Mouse (Mus musculus) lung, adult 18-20 months (tissue): Measurements from ENCODE around the gene Fam185a.

ENCODE experiments used
- DNase-seq, 2 experiments: peaks; one replicate each; pipeline ENCODE4 v3.0.0; 2022; ENCODE audit warnings: mixed read lengths in 2 of 2

The Fam185a gene

DNA sequence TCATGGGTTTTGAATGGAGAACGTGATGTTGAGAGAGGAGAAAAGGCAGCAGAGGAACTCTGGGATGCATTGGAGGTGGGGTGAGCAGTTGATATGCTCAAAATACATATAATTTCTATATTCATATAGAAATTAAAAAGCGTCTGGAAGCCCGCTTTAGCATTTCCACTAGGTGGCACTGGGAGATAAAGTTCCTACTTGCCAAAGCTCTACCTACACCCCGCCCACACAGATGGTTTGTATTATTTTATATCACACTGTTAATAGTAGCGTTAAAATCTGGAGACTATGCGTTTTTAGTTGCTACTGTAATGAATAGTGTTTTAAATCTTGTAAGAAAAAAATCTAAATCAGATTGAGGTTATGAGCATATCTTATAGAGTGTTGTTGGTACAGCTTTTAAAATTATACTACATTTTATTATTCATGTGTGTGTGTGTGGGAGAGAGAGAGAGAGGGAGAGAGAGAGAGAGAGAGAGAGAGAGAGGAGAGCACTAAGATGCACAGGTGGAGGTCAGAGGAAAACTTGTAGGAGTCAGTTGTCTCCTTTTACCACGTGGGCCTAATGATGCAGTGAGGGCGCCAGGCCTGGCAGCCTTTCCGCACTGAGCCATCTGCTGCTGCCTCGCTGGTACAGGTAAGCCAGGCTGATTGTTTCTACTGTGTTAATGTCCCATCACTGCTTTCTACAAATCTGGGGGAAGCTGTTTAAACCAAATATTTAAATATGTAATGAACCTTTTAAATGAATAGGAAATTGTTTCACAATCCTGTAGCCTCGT is 9.6 kb downstream of the Fam185a start:
- DNase-seq = no peak

DNA sequence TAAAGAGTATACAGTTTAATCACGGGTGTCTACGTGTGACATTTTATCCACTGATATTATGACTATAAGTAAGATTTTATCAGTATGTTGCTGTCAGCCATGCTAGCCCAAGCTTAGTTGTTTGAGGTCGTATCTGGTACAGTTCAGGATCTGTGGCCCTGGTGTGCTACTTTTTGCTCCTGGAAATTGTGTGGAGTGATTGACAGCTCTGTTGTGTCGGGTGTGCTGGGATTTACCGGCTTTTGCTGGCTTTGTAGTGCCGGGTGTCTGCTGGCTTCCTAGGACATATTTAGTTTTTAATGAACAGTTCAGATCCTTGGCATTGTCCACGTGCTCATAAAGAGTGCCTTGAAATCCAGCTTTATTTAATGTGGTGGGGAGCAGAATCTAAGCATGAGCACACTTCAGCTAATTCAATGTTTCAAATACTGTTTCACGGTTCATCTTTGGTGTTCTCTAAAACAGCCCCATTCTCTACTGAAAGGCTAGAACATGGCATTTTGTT is 11.8 kb downstream of the Fam185a start:
- DNase-seq = no peak

DNA sequence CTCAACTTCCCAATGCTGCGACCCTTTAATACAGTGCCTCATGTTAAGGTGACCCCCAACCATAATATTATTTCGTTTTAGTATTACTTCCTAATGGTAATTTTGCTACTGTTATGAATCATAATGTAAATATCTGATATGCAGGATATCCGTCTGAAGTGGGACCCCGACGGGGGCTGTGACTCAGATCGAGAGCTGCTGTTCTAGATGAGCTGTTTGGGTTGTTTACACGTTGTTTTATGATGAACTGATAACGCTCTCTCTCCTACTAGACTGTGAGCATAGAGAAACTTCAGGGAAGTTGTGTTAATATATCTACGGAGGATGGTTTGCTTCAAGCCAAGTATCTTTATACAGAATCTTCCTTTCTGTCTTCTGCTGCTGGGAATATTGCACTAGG is 13.7 kb downstream of the Fam185a start:
- DNase-seq = no peak

DNA sequence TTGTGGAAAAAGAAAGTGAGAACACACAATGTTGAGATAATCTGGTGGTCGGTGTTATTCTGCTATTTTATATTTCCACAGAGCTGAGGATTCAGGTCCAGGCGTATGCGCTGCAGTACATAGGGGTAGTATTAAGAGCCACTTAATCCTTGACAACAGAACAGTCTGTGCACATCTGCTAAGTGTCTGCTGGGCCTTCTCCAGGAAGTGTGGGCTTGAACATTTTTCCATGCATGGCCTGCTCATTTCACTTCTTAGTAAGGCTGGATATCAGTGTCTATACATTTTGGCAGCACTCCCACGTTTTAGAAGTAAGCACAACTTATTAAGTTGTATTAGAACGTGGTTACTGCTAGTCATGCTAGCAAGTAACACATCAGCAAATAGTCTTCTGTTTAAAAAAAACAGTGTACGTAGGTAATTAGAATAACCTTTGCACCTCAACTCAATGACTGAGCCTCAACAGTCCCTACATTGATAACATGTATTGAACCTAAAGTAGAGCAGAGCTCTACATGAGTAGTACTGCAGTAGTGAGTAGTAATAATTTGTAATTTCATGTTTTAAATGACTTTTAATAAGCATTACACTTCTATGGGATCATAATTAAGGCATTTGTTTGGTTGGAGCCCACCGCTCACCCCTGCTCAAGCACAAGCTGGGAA is 14.8 kb downstream of the Fam185a start:
- DNase-seq = no peak

DNA sequence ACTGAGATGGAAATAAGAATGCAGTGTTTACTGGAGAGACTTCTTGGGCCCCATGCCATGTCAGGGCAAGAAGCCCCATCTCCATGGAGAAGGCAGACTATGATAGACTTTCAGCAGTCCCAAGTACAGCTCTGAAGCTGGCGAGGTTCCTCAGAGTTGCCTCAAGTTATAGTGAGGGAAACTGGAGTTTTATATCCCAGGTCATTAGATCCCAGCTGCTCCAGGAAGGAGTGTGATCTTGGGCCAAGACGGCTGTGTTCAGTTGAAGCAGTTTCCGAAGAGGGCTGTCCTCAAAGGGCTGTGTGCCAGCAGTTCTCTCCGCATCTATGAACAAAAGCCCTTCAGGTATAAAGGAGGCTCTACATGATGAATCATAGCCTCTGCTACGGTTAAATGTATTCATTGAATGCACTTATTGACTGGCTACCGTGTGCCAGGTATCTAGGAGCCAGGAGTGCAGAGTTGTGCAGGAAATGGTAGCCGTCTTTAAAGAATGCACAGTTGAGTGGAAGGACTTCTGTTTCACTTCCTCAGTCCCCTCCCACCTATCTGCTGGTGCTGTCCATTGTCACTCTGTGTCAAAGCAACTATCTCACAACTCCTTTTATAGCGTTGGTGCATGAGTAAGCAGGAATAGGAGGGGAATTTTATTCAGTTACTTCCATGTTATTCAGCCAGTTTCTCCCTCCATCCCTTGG is 16.2 kb downstream of the Fam185a start:
- peak; percentile 19 to 21 for DNase-seq

DNA sequence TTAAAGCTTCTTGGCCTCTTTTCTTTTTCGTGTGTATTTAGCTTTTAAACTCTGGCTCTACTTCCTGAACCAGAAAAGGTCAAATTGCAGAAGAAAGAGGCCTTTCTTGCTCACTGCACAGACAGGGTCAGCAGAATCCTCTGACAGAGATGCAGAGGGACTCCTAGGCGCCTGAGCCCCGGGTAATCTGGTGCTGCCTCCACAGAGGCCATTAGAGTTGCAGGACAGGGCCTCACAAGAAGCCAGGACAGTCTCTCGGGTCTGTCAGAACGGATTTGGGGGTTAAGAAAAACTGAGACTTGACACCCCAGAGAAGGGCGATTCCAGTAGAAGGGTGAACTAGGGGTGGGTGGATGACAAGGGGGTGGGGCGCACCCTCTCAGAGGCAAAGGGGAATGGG is 42.6 kb downstream of the Fam185a start:
- no peak for DNase-seq

DNA sequence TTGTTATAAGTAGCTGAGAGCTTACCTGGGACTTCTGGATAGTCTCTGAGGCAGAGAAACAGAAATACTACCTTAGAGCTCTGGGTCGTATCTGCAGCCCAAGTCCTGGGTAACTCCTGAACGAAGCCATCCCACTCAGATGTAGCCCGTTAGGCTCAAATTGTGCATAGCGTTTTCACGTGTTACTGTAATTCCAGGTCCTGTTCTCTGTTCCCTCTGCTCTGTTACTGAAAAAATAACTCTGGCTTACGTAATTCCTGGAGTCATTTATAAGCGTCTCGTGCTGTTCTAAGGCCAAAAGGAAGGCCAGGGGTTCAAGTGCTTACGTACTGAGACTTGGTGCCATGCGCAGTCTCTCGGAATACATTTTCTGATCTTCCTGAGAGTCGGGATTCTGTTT is 43.3 kb downstream of the Fam185a start:
- no peak for DNase-seq

DNA sequence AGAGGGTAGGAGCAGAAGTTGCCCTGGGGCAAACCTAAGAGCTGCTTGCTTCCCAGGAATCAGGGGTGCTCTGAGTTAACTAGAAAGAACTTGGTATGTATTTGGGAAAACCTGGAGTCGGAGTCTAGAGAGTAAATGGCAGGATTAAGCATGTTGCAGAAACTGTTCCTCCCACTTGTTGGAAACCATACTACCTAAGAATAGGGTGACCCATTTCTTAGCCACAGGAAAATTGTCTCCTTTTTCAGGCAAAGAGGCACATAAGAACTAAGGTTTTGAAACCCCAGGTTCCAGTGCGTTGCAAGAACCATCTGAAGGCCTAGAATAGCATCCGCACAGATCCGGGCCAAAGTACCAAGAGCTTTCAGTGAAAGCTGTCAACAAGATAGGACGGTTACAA is 53.7 kb downstream of the Fam185a start:
- DNase-seq = no peak

DNA sequence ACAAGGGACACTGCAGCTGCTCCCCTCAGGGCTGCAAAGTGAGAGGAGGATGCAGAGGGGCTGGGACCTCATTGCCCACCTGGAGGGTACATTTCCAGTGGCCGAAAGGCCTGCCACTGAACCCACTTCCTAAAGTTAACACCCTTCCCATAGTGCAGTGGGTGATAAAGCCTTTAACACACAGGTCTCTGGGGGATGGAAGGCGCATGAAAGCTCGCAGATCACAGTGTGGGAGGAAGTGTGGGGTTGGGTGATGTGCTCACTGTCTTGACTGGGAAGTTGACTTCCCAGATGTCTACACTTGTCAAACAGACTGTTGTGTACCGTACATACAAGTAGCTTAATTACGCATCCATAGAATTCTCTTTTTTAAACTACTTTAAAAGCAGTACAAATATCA is 55.0 kb downstream of the Fam185a start:
- no peak for DNase-seq

DNA sequence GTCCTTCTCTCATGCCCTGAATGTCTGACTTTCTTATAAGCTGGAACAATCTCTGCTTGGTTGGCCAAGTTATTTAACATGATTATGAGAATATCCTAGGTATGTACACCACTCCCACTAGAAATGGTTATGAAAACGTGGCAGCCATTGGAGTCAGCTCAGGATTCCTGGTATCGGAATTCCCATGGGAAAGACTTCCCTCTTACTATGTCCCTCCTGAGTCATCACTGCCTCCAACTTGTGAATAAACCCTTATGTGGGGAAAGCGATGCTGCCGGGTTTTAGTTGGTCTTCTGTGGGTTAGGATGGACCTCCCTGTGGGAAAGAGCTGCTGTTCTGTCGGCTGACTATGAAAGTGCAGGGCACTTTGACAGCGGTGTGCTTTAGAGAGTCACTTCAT is 56.8 kb downstream of the Fam185a start:
- no peak for DNase-seq

DNA sequence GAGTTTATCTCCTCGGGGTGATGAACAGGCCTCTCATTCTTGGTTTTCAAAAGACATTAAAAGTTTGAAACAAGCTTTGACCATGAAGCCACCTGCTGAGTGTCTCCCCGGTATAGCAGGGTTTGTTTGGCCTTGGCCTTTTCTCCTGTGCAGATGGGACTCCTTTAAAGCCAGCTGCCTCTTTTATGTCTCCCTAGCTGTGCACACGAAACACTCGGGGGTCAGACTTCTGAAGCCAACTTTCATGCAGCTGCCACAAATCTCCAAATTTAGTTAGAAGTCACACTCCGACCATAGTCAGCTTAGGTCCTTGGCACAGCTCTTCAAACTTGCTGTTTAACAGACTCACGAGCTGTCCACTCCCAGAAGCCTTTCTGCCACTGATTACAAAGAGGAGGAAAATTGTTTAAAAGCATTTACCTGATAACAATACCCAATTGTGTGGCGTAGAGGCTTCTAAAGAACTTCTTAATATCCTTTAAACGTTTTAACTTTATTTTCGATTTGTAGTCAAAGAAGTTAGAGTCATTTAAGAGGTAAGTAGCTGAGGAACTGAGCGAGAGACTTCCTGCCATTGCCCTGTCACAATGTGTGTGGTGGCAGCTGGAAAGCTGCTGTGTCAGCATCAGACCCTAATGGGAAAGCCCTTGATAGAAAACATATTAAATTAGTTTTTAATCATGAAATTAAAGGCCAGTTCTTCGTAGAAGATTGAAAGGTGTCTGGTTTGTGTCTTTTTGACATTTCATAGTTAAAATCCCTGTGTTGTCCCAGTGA is 57.9 kb downstream of the Fam185a start:
- no peak for DNase-seq

DNA sequence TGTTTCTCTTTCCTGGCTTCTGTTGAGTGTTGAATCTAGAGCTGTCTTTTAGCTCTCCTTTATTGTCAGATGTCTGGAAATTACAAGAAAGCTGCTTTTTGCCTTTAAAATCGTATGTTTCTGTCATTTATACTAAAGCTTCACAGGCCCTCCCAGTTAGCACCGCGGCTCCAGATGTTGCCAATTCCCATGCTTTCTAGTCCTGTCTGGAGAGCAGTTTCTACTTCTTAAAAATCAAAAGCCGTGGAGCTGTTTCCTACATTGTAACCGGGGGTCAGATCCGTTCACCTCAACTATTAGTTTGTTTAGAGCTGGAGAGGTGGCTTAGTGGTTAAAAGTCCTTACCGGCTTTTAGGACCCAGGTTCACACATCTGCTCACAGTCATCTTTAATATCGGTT is 58.5 kb downstream of the Fam185a start:
- DNase-seq = no peak

DNA sequence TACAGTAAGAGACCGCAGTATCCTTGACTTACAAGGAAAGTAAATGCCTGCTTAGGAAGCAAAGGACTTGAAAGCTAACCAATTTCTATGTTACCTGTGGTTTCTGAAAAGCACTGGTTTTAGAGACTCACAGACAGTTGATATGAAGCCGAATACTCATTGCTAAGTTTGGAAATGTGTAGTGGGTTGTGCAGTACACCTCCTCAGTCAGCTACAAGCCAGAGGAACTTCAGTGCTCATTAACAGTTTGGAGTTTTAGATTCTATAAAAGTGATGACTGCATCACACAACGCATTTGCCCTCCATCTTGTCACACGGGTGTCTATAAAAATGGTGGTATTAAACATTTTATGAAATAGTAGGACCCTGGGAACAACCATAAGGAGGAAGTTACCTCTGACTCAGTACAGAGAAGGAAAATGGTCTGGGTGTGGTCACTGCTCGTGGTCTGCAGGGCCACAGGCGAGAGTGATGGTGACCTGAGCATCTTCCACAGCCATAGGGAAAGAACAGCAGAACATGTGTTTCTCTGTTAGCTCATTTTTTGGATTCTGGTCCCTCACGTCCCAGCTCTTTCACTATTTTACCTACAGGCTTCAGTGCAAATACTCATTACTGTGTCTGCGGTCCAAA is 60.6 kb downstream of the Fam185a start:
- DNase-seq = no peak

DNA sequence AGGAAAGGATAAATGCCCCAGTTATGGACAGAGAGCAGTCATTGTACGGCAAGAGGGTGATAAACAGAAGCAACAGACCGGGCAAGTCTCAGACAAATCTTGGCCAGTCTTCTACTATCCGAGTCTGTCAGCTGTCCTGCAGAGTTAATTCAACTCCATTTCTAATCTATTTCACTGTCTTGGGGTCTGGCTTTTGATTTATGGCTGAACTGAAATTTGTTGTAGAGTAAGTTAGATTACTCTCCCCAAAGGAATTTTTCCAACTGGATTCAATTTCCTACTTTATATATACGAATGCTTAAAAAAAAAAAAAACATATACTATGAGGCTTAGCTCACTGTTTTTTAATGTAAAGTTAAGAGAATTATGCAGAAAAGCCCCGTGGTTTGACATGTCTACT is 62.0 kb downstream of the Fam185a start:
- DNase-seq = no peak

DNA sequence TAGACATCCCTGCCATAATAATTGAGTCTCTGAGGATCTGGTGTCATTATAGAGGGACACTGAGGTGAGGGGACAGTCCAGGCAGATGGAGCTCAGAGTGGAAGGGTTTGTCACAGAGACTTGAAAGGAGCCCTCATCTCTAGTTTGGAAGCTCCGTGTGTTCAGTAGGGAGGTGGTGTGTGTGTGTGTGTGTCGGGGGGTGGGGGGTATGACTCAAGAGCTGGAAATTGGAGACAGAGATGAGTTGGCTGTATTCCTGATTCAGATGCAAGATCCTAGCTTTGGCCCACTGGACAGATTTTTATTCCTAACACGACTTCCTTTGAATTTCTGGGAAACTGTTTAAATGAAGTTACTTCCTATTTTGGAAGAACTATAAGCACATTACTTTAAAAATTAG is 62.5 kb downstream of the Fam185a start:
- DNase-seq = no peak

DNA sequence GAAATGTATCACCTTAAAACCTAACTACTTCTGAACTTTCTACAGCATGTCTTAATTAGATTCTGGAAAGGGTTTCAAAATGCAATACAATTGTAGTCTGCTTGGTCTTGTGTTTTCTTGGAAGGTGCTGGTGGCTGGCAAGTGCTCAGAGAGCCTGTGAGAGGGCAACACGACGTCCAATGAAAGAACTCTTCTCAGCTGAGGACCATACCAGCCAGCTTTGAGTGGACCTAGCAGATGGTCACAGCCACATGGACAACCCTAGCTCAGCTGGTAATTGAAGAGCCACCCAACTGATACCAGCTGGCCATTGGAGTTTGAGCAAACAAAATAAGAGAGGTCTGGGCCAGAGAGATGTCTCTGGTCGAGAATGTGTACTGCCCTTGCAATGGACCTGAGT is 63.0 kb downstream of the Fam185a start:
- DNase-seq = no peak

DNA sequence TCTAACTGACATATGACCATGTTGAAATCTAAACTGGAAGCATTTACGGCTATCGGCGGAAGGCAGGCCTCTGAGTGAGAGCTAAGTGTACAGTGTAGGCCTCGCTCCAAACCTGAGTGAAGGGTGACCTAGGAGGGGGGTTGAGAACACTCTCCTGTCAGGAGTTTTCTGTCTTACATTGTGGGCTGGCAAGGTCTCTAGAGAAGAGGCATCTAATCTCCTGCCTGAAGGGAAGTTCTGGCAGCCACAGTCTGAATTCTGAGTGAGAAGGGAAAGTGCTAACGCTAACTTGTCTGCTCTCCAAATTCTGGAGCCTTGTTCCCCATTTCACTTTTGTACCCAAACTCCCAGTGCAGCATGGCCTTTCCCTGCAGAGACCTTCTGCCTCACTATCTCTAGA is 63.7 kb downstream of the Fam185a start:
- no peak for DNase-seq

DNA sequence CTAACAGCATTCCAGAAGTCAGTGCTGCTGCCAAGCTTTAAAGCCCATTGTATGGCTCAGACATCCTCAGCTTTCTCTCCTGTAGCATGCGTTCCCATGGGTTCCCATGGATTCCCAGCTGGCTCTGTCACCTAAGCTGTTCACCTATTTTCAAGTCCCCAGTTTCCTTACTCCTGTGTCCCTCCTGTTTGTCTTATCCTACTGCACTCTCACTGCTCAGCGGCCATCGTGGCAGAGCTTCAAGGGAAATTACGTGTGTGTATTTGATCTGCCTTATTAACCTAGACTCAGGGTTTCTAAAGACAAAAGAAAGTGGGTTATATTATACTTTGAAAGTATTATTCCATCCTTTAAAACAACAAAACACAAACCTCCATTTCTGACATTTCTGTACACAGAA is 64.4 kb downstream of the Fam185a start:
- DNase-seq = no peak

DNA sequence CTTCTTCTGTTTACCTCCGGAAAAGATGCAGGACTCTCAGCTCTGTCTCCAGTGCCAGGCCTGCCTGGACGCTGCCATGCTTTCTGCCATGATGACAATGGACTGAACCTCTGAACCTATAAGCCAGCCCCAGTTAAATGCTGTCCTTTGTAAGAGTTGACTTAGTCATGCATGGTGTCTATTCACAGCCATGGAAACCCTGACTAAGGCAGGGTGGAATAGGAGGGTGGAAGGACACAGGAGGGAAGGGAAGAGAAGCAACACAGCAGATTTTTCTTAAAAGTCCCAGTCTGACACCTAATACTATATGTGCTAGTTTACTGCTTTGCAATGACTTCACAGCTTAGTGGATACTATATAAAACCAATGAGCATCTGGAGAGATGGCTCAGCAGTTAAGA is 66.7 kb downstream of the Fam185a start:
- no peak for DNase-seq

DNA sequence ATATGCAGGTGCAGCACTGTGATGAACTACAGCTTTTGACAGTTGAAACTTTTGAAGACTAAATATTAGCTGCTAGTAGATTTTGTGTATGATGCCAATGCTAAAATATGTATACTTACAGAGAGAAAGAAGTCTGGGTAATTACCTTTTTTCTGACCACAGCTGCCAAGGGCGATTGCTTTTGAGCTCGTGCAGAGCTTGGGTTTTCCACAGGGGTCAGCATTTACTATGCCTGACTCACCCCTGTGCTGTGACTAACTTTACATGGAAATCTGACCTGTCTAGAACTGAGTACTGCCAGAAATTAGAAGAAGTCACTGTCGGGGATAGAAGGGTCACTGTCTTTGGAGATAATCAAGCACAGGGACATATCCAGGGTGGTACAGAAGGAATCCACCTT is 67.5 kb downstream of the Fam185a start:
- no peak for DNase-seq

DNA sequence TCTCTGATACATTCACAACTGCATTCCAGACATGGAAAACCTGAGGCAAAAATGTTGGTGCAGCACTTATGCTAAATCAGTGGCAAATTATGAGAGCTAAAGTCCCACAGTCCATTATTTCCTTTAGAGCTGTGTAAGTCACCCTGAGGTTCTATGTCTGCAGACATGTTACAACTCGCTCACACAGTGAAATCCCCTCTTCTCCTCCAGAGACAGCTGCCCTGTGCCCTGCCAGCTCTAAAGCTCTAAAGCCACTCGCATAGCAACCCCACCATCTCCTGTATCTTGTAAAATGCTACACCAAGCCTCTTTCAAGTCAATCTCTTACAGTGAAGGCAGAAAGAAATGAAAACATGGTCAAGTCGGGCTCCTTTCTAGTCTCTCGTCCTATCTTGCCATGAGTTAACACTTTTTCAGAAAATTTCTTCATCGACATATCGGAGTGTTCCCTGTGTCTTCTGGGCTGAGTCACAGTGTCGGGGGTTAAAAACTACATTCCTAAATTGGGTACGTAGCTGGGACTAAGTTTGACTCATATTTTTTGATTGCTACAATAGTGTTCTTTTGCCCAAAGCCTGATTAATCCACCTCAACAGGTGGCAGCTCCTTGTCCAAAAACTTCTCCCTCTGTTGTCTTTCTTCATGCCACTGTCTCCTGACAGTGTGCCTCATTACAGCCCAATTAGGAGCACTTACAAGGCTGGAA is 68.7 kb downstream of the Fam185a start:
- no peak for DNase-seq

DNA sequence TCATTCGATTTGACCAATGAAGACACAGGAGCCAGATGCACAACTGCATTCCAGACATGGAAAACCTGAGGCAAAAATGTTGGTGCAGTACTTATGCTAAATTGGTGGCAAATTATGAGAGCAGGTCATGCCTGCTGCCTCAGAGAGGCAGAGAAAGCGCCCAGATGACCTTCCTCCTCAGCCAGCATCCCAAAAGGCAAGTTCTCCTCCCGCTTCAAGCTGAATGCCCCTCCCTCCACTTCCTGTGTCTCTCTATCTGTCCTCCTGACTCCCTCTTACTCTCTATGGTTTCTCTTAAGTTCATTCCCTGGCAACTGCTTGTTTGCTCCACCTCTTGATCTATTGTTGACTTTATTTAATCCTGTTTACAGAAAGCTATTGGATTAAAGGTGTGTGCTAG is 70.0 kb downstream of the Fam185a start:
- no peak for DNase-seq
